Mouse (Mus musculus) midbrain, postnatal 0 days (tissue): ENCODE data around the gene Agpat1. TPM values are rescaled to one million over a fixed set of nuclear protein-coding genes. Genes with fewer than 3 reads are reported as not detected.

Experiments
- ATAC-seq: fragments of 200-750 bp; cut with Nextera tagmentation; 2 replicates; pipeline ENCODE4 v1.8.0; 2017; ENCODE audit warnings: moderate number of reproducible peaks, mild to moderate bottlenecking, moderate TSS enrichment, moderate library complexity; ENCODE audit not compliant: low FRiP score
- DNase-seq: peaks from one replicate; pipeline ENCODE4 v3.0.0-alpha.2; 2015; ENCODE audit warnings: low spot score
- H3K27ac ChIP-seq: fragments of 300-500 bp; sonication (generic); 2 replicates; pipeline ENCODE4 v1.5.1; 2014; ENCODE audit warnings: low read depth, mild to moderate bottlenecking, low read length, mixed read lengths
- H3K27me3 ChIP-seq: fragments of 300-500 bp; sonication (generic); 2 replicates; pipeline ENCODE4 v1.6.1; 2014; ENCODE audit warnings: low read length, control low read depth, mixed read lengths; ENCODE audit not compliant: insufficient read depth
- H3K36me3 ChIP-seq: fragments of 300-500 bp; sonication (generic); 2 replicates; pipeline ENCODE4 v1.6.1; 2014; ENCODE audit warnings: low read length, control low read depth, mixed read lengths; ENCODE audit not compliant: insufficient read depth
- H3K4me1 ChIP-seq: fragments of 300-500 bp; sonication (generic); 2 replicates; pipeline ENCODE4 v1.6.1; 2014; ENCODE audit warnings: mild to moderate bottlenecking, control low read depth, antibody characterized with exemption, low read length, mixed read lengths; ENCODE audit not compliant: insufficient read depth
- H3K4me2 ChIP-seq: fragments of 300-500 bp; sonication (generic); 2 replicates; pipeline ENCODE4 v1.6.1; 2014; ENCODE audit warnings: low read depth, mild to moderate bottlenecking, low read length, mixed read lengths; ENCODE audit not compliant: poor library complexity, severe bottlenecking
- H3K4me3 ChIP-seq: fragments of 300-500 bp; sonication (generic); 2 replicates; pipeline ENCODE4 v1.5.1; 2014; ENCODE audit warnings: low read depth, mild to moderate bottlenecking, low read length, moderate library complexity
- H3K9ac ChIP-seq: fragments of 300-500 bp; sonication (generic); replicated peaks from 2 replicates; pipeline ENCODE4 v1.6.1; 2014; ENCODE audit warnings: mild to moderate bottlenecking, low read length, moderate library complexity, mixed read lengths; ENCODE audit not compliant: poor library complexity, severe bottlenecking
- H3K9me3 ChIP-seq: fragments of 300-500 bp; sonication (generic); 2 replicates; pipeline ENCODE4 v1.6.1; 2016; ENCODE audit warnings: low read length, control low read depth
- CTCF ChIP-seq: IDR thresholded peaks from 2 replicates; pipeline ENCODE4 v1.5.1; 2016; ENCODE audit warnings: antibody characterized with exemption, mild to moderate bottlenecking
- WGBS: fragments of 180-500 bp; shearing (Covaris S2); extraction: QIAGEN DNeasy Blood & Tissue Kit; methylation state at CpG from one replicate; pipeline ENCODE4 v1.1.7; 2014; 5-methylcytosine and 5-hydroxymethylcytosine counted together
- polyA plus RNA-seq: library from polyadenylated mRNA; unstranded; fragments of >200 nt; fragmentation: Nextera tagmentation; extraction: Ambion mirVana; gene quantifications from 2 replicates; pipeline ENCODE4 v1.2.1, GENCODE M21; 2015
- total RNA-seq: library from RNA; depleted of rRNA; stranded (reverse); fragments of >200 nt; gene quantifications from 2 replicates; pipeline ENCODE4 v1.2.3, GENCODE M21; 2014

Gene Agpat1
- total and polyA plus RNA-seq, 2 experiments from 2014 or later, result 103 to 383 TPM

DNA sequence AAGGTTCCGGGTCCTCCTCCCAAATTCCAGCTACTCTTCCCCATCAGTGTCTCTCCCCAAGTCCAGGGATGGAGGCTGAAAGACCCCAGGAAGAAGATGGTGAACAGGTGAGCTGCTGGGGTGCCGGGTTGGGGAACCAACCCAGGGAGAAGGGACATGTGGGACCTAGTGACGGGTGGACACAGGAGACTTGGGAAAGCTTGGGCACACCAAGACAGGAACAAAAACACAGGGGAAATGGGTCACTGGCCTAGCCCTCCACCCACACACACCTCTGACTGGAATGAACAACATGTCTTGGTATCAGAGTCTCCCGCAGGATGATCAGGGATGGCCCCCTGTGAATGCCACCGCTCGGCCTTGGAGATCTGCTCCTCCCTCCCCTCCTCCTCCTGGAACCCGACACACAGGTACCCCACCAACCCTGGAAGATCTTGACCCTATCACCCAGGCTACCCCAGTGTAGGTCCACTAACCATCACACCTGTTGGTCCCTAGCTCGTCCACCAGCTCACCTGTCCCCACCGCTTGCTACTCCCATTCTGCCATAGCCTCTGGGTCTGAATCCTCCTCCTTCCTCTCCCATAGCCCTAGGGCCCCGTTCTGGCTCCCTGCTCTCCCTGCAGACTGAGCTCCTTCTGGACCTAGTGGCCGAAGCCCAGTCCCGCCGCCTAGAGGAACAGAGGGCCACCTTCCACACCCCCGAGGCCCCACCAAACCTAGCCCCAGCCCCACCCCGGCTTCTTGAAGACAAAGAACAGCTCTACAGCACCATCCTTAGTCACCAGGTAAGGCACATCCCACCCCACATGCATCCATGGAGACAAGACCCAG is 13.7 kb upstream of the Agpat1 start:
- TF ChIP-seq CTCF, result no peak
- Histone ChIP-seq H3K27ac (peak overlapping the region; percentile 98; the same call in 1 of the 2 replicates), H3K9ac (0 out of 2 replicates have a peak overlapping the region, but pooled peaks have one; percentile 92), H3K9me3 (no peaks in the 10 kb centered on the region), H3K27me3 (no peaks in the 10 kb centered on the region), H3K4me2 (peak overlapping the region; percentile 97), H3K36me3 (peaks cover 6% of the 10 kb centered on the region), H3K4me1 (peaks cover 38% of the 10 kb centered on the region), H3K4me3 (no peak overlapping the region)
- WGBS, result 58% methylated on average over 15 of the region's 15 CpGs
- DNase-seq (no peak), ATAC-seq (no peak)

- peak; percentile 61 for DNase-seq
- no peak for ATAC-seq
These were observed 12.8 kb upstream of the Agpat1 start, which contains the start of gene Pbx2 for GRCm38 (mm10) chr17:34591029-34591993. Gene Pbx2, plus strand, starts transcription at chr17:34591266.

DNA sequence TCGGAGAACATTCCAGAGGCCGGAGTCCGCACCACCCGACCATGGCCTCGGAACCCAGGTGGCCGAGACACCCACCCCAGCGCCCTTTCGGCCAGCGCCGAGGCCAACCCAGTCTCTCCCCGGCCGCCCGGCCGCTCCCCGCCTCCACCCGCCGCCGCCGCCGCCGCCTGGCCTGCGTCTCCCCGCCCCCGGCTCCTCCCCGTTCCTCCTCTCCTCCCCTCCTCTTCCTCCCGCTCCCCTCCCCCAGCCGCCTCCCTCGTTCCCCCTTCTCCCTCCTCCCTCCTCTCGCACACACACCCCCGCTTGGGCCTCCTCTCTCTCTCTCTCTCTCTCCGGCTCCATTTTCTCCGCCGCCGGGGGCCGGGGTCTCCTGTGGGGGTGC is 12.1 kb upstream of the Agpat1 start:
- no peak for TF ChIP-seq CTCF
- ATAC-seq (peak; percentile 41), DNase-seq (peak; percentile 89)
- H3K27me3 ChIP-seq, result no peaks in the 10 kb centered on the region
- H3K27ac ChIP-seq, result peak overlapping the region; percentile 98
- H3K4me2 ChIP-seq, result peak overlapping the region; percentile 97
- peaks cover 15% of the 10 kb centered on the region for H3K36me3 ChIP-seq
- peak overlapping the region; percentile 92 for H3K9ac ChIP-seq
- 3% methylated on average over 23 of the region's 35 CpGs for WGBS
- H3K4me1 ChIP-seq, result peaks cover 28% of the 10 kb centered on the region
- H3K9me3 ChIP-seq, result no peaks in the 10 kb centered on the region
- peak overlapping the region; percentile 76 for H3K4me3 ChIP-seq

More at GRCm38 (mm10) chr17:34591029-34591993, 12.8 kb upstream of the Agpat1 start, which contains the start of gene Pbx2:
- peaks cover 31% of the 10 kb centered on the region for H3K4me1 ChIP-seq
- no peaks in the 10 kb centered on the region for H3K9me3 ChIP-seq
- H3K4me3 ChIP-seq, result peak within 1 kb of the TSS; percentile 76
- WGBS, result 3% methylated on average over 20 of the region's 21 CpGs
- peak within 1 kb of the TSS; percentile 92 for H3K9ac ChIP-seq
- peak within 1 kb of the TSS; percentile 98 for H3K27ac ChIP-seq
- H3K36me3 ChIP-seq, result peaks cover 11% of the 10 kb centered on the region
- TF ChIP-seq CTCF, result no peak
- no peaks in the 10 kb centered on the region for H3K27me3 ChIP-seq
- peak within 1 kb of the TSS; percentile 97 for H3K4me2 ChIP-seq

DNA sequence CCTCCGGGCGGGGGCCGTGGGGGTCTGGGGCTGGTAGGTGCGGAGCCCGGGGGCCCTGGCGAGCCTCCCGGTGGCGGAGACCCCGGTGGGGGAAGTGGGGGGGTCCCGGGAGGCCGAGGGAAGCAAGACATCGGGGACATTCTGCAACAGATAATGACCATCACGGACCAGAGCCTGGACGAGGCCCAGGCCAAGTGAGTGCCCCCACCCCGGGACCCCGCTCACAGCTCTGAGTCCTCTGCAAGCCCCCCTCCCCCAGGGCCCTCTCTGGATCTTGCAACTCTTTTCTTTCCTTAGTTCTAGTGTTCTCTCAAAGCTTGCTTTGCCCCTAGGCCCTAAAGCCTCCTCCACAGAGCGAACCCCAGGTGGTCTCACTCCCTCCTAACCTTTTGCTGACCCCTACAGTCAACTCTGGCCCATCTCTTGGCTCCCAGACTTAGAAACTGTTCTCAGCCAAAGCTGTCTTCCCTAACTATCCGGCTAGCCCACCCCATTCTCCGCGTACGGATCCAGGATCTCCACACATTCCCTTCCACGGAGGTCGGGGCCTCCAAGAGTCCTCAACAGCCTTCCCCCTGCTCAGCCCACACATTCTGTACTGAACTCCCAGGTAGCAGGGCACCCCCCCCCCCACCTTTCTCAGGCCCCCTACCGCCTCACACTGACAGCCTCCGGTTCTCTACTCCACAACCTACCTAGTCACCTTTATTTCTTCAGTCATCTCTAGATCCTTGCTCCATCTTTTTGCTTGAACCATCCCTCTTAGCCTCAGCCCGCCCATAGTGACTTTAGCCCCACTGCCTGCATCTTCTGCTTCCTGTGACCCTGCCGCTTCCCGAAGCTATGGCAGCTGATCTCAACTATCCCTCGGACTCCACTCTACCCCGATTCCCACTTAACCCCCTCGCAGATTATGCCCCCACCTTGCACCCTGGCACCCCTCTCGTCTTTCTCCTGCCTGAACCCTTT is 11.2 kb upstream of the Agpat1 start:
- Histone ChIP-seq H3K36me3 (peaks cover 15% of the 10 kb centered on the region), H3K27me3 (no peaks in the 10 kb centered on the region), H3K9ac (peak overlapping the region; percentile 92), H3K4me2 (peak overlapping the region; percentile 97), H3K4me1 (peaks cover 27% of the 10 kb centered on the region), H3K4me3 (peak overlapping the region; percentile 76), H3K27ac (peak overlapping the region; percentile 98), H3K9me3 (no peaks in the 10 kb centered on the region)
- no peak for TF ChIP-seq CTCF
- ATAC-seq, result peak; percentile 29
- peak; percentile 35 for DNase-seq
- WGBS, result 2% methylated on average over 31 of the region's 32 CpGs
